ENCODE assay signal across 9 mouse cellular contexts in genomic region chr4:132983664-132984512, GRCm38 (mm10). TPM values are rescaled to one million over a fixed set of nuclear protein-coding genes. Genes with fewer than 3 reads are reported as not detected.
DNase-seq lines count a peak whose midpoint lies in the region; ATAC-seq and TF ChIP-seq lines count a peak whose summit lies in the region.
"Had no signal": no experiment of that assay in that cellular context is flagged by ENCODE, and none has a peak within 500 bp of the region (broad histone marks: within the 10 kb centered on the region; RNA-seq: fewer than 3 reads in every experiment).

No protein-coding gene starts in this region.

- peaks cover 5% of the 10 kb centered on the region for H3K4me1 ChIP-seq in lung, embryonic 14.5 days (ENCODE audit: insufficient read depth)
- no peaks in the 10 kb centered on the region for H3K4me1 ChIP-seq in lung, adult 2 months (ENCODE audit: control insufficient read depth, insufficient read depth, low read length)
- H3K4me1 ChIP-seq in hindbrain, embryonic 12.5 days: peaks cover 14% of the 10 kb centered on the region
- H3K4me1 ChIP-seq in midbrain, embryonic 16.5 days (ENCODE audit: control insufficient read depth, insufficient read depth, low read length): peaks cover 14% of the 10 kb centered on the region

- peak; percentile 58; the same call in 1 of the 2 replicates for ATAC-seq in lung, embryonic 14.5 days (ENCODE audit: insufficient read depth)
- ATAC-seq in hindbrain, embryonic 12.5 days (ENCODE audit: low FRiP score): no peak
- ATAC-seq in midbrain, embryonic 16.5 days: peak; percentile 71; the same call in 1 of the 2 replicates

- H3K36me3 ChIP-seq in lung, embryonic 14.5 days (ENCODE audit: insufficient read depth): no peaks in the 10 kb centered on the region
- H3K36me3 ChIP-seq in hindbrain, embryonic 12.5 days: no peaks in the 10 kb centered on the region
- no peaks in the 10 kb centered on the region for H3K36me3 ChIP-seq in midbrain, embryonic 16.5 days (ENCODE audit: control insufficient read depth, insufficient read depth, low read length)

- WGBS in lung, embryonic 14.5 days: 42% methylated on average over 7 of the region's 7 CpGs
- WGBS in lung, adult 2 months: 75% methylated on average over 7 of the region's 7 CpGs
- WGBS in hindbrain, embryonic 12.5 days: 58% methylated on average over 6 of the region's 7 CpGs
- 36% methylated on average over 7 of the region's 7 CpGs for WGBS in midbrain, embryonic 16.5 days

- TF ChIP-seq POLR2A in lung, adult 2 months (IDR thresholded peaks at IDR 0.05; ENCODE audit: borderline replicate concordance, extremely low read depth, low read depth, low read length): no peak

- H3K27me3 ChIP-seq in lung, embryonic 14.5 days (ENCODE audit: insufficient read depth, low read length): no peaks in the 10 kb centered on the region
- no peaks in the 10 kb centered on the region for H3K27me3 ChIP-seq in hindbrain, embryonic 12.5 days
- H3K27me3 ChIP-seq in midbrain, embryonic 16.5 days (ENCODE audit: control insufficient read depth, insufficient read depth, low read depth, low read length): no peaks in the 10 kb centered on the region

- H3K9ac ChIP-seq in lung, embryonic 14.5 days: no peak overlapping the region
- peak overlapping the region; percentile 32; the same call in 1 of the 2 replicates for H3K9ac ChIP-seq in hindbrain, embryonic 12.5 days
- peak overlapping the region; percentile 7; the same call in 1 of the 2 replicates for H3K9ac ChIP-seq in midbrain, embryonic 16.5 days (ENCODE audit: low read depth, low read length)

- H3K4me2 ChIP-seq in lung, embryonic 14.5 days: no peak overlapping the region
- H3K4me2 ChIP-seq in hindbrain, embryonic 12.5 days (replicated peaks): no peak overlapping the region
- H3K4me2 ChIP-seq in midbrain, embryonic 16.5 days (ENCODE audit: low read length): no peak overlapping the region

- intact Hi-C loops in gastrocnemius, adult 2 months (cut with DNase I): no loop called here

- TF ChIP-seq CTCF in lung, embryonic 14.5 days (IDR thresholded peaks at IDR 0.05; ENCODE audit: low read depth): no peak
- TF ChIP-seq CTCF in lung, adult 2 months (IDR thresholded peaks at IDR 0.05; ENCODE audit: insufficient read depth, low read length): no peak
- TF ChIP-seq CTCF in gastrocnemius, adult 2 months (IDR thresholded peaks at IDR 0.05): no peak

- peak overlapping the region; percentile 78; the same call in 1 of the 2 replicates for H3K27ac ChIP-seq in lung, embryonic 14.5 days (ENCODE audit: low read depth)
- peak overlapping the region; percentile 79 for H3K27ac ChIP-seq in hindbrain, embryonic 12.5 days
- H3K27ac ChIP-seq in midbrain, embryonic 16.5 days (ENCODE audit: low read length): peak overlapping the region; percentile 79
- H3K27ac ChIP-seq in gastrocnemius, adult 2 months: no peak overlapping the region

- no peak overlapping the region for H3K4me3 ChIP-seq in lung, embryonic 14.5 days (ENCODE audit: low read depth, low read length)
- H3K4me3 ChIP-seq in lung, adult 2 months (replicated peaks; ENCODE audit: extremely low read depth, low read depth, low read length): no peak overlapping the region
- H3K4me3 ChIP-seq in hindbrain, embryonic 12.5 days: no peak overlapping the region
- H3K4me3 ChIP-seq in midbrain, embryonic 16.5 days (ENCODE audit: low read depth, low read length): no peak overlapping the region
- H3K4me3 ChIP-seq in gastrocnemius, adult 2 months: no peak overlapping the region
- H3K4me3 ChIP-seq: erythroblast, embryonic 14.5 days had no signal

- H3K9me3 ChIP-seq in lung, embryonic 14.5 days (ENCODE audit: low read depth, low read length): no peaks in the 10 kb centered on the region
- no peaks in the 10 kb centered on the region for H3K9me3 ChIP-seq in hindbrain, embryonic 12.5 days (replicated peaks)
- no peaks in the 10 kb centered on the region for H3K9me3 ChIP-seq in midbrain, embryonic 16.5 days (replicated peaks; ENCODE audit: control insufficient read depth, low read length, poor library complexity, severe bottlenecking)

- DNase-seq in adrenal gland, adult 2 months: peak; percentile 62
- DNase-seq in adrenal gland, postnatal 4 days (ENCODE audit: low spot score in 2 of 2): no peak
- peak; percentile 73 for DNase-seq in lung, embryonic 14.5 days
- DNase-seq in lung, adult 2 months: no peak
- DNase-seq in gastrocnemius, adult 2 months: no peak
- no peak for DNase-seq in cerebellum, postnatal 25 days

RNA-seq across cellular contexts. Expression of gene Fgr, which starts 10.0 kb away (rescaled TPM):
- under 1 TPM; 0.29 to 0.93 TPM for total RNA-seq in adrenal gland, adult 2 months (2021)
- 0.29 and 0.56 TPM in 2 replicates for polyA plus RNA-seq in adrenal gland, adult 2 months (2012; rRNA removed)
- total RNA-seq in adrenal gland, postnatal 4 days (2021): 1 to 10 TPM; 1.2 to 1.5 TPM
- 0.46 and 0.66 TPM in 2 replicates for polyA plus RNA-seq in lung, embryonic 14.5 days (2014; fragmentation: Nextera tagmentation; extraction: Ambion mirVana)
- polyA plus RNA-seq in lung, adult 2 months (2012; rRNA removed): 10.7 and 19.1 TPM in 2 replicates
- polyA plus RNA-seq in hindbrain, embryonic 12.5 days (2016; fragmentation: Nextera tagmentation; extraction: Ambion mirVana): 0.08 TPM in 1 of 2 replicates, not detected in the other
- 0.05 TPM in 1 of 2 replicates, not detected in the other for polyA plus RNA-seq in midbrain, embryonic 16.5 days (2015; fragmentation: Nextera tagmentation; extraction: Ambion mirVana)
- total RNA-seq in gastrocnemius, adult 2 months (2021): under 1 TPM in 1 of 2 experiments, not detected in 1; 0.06 TPM

RNA-seq across cellular contexts. Expression of gene Ahdc1, which starts 27.2 kb away (rescaled TPM):
- total RNA-seq in adrenal gland, adult 2 months (2021): 10 to 100 TPM; 64.3 to 88.3 TPM
- polyA plus RNA-seq in adrenal gland, adult 2 months (2012; rRNA removed): 78.1 and 88.7 TPM in 2 replicates
- 10 to 100 TPM; 92.5 to 98.7 TPM for total RNA-seq in adrenal gland, postnatal 4 days (2021)
- polyA plus RNA-seq in lung, embryonic 14.5 days (2014; fragmentation: Nextera tagmentation; extraction: Ambion mirVana): 10.2 and 10.5 TPM in 2 replicates
- 25.8 and 28.7 TPM in 2 replicates for polyA plus RNA-seq in lung, adult 2 months (2012; rRNA removed)
- 12.8 and 15.3 TPM in 2 replicates for polyA plus RNA-seq in hindbrain, embryonic 12.5 days (2016; fragmentation: Nextera tagmentation; extraction: Ambion mirVana)
- polyA plus RNA-seq in midbrain, embryonic 16.5 days (2015; fragmentation: Nextera tagmentation; extraction: Ambion mirVana): 11.2 and 12.5 TPM in 2 replicates
- total RNA-seq in gastrocnemius, adult 2 months (2021): 10 to 100 TPM; 30.2 to 55.1 TPM

Comparison
In these comparisons a context has a peak if more than half of its experiments do, and no peak if none do; other contexts are left out.
1. DNase-seq: peak in adrenal gland, adult 2 months (single experiment) and lung, embryonic 14.5 days (single experiment); none in adrenal gland, postnatal 4 days (0 of 2), lung, adult 2 months (single experiment), gastrocnemius, adult 2 months (single experiment) and cerebellum, postnatal 25 days (0 of 2).